Mouse (Mus musculus) kidney, postnatal 4 days (tissue): ENCODE measurements around the gene Slco3a1.

Source experiments
- DNase-seq, 2 experiments: peaks; one replicate each; pipeline ENCODE4 v3.0.0; 2021; ENCODE audit warnings: mixed read lengths in 2 of 2

Slco3a1 gene

DNA sequence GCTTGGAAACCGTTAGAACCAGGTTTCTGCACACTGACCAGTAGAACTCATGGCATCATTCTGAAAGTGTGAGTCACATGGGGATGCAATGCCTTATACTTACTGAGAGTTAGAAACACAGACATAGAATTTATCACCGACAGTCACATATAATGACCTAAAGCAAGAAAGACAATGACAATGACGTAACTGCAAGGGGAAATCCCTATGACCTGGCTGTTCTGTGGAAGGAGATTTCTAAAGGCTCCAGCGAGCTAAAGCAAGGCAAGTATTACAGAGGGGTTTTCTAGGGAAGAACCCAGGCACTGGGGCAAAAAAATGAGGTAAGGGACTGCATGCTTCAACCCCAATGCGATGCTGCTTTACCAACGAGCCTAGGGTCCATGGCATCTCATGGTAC, 26.9 kb downstream of the Slco3a1 start:
- no peak for DNase-seq

DNA sequence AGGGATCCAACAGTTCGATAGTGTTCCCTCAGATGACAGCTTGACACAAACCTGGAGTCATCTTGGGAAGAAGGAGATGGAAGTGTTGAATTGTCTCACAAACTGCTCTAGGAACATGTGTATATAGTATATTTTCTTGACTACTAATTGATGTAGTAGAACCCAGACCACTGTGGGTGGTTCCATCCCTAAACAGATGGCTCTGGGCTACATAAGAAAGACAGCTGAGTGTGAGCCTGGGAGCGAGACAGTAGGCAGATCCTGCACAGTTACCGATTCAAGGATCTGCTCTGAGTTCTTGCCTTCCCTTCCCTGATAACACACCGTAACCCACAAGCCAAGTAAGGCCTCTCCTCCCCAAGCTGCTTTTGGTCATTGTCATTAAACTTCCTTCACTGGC, 28.6 kb downstream of the Slco3a1 start:
- no peak for DNase-seq

DNA sequence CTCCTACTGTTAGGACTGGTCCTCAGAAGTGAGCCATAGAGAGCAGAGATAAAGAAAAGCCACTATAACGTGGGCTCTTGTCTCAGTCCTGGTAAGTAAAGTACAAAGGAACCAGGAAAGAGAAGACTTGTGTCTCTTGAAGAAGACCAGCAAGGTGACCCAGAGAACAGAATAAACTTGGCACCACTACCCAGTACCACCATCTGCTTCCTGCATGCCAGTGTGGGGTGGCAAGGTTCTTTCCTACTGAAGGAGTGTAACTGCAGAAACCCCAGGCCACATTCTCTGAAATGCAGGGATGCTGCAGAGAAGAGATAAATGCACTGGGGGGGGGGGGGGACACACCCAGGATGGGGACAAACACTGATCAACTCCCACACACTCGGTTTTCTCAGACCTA, 29.0 kb downstream of the Slco3a1 start:
- DNase-seq: no peak

DNA sequence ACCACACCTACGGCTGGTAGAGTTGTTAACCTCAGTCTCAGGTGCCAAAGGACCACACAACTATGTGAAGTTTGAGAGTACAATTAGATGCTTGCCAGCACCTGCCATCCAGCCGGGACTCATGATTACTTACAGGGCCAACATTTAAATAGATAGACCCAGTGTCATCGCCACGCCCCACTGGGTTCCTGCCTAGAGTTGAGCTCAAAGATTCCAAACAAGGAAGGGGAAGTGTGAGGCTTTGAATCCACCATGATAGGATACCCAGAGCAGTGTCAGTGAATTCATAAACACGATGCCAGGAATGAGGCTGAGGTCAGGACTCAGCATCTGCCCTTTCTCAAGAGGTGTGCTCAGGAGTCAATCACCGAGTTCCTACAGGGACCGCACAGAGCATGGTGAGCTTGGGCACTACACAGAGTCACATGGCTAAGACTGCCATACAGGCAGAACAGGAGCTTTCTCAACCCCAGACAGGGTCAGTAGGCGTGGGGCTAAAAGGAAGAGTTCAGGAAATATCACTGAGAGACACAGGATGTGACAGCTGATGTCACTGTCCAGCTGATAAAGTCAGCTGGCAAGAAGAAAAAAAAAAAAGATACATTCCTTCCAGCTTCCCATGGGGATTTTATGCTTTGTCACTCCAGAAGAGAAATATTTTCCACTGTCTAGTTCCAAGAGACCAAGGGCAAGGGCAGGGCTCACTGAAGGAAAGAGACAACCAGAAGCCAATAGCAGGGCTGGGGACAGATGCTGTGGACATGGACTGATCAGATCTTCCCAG, 30.2 kb downstream of the Slco3a1 start:
- DNase-seq: peak in 1 of 2 experiments; percentile 31

DNA sequence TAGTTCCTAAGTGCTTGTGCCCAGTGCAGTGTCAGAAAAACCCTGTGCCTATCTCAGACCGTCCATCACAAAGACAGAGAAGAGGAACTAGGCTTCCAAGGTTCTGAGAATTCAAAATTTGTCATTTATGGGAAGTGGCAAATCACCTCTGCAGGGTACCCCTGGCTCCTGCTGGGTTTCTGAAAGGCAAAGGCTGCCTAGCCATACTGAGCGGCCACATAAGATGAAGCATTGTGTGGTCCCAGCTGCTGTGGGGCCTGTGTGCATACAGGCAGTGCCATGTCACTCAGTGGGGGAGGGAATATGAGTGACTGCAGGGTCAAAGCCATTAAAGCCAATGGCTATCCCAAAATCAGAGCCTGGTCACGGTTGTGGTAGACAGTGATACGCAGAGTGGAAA, 31.5 kb downstream of the Slco3a1 start:
- no peak for DNase-seq

DNA sequence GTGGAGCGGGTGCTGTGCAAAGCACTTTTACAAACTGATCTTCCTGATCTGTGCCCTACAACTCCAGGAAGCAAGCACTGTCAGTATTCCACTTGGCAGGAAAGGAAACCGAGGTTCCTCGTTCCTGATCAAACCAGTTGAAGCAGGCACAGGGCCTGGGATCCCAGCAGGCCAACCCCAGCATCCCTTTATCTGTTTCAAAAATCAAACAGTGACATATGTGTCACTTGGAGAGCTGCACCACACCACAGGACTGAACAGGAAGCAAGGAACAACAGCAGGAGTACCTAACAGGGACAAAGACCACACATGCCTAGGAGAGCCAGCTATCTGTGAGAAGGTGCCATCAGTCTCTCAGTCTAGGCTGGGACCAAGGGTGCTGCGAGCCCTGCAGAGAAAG, 32.3 kb downstream of the Slco3a1 start:
- DNase-seq: no peak

DNA sequence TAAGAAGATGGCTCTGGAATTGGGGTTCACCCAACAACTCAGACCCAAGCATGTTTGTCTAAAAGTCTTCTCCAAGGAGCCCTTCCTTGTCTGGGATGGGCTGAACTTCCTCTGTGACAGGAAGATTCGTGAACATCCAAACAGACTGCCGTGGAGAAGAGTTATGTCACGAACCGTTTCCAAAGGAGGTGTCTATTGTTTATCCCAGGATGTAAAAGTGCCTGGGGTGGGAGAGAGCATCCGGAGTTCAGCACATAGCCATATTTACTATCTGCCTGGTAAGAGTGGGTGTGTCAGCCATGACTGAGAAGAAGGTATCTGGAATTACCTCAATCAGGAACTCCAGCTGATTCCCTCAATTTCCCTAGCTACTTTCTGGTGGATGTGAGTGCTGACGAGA, 35.2 kb downstream of the Slco3a1 start:
- no peak for DNase-seq

DNA sequence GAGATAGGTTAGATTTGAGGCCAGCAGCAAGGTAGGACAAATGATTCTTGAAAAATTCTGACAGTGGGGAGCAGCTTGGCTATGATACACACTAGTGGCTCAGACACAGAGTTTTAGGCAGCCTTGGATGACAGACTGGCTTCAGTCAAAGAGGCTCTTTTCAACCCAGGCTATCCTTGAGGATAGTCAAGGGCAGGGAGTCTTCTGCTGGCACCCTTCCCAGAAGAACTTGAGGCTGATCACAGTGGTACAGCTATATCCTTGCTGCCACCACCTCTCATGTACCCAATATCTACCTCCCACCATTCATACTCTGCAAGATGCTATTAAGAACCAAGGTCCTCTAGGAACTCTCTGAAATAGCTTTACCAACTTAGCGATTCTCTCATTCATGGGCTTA, 35.8 kb downstream of the Slco3a1 start:
- DNase-seq: no peak

DNA sequence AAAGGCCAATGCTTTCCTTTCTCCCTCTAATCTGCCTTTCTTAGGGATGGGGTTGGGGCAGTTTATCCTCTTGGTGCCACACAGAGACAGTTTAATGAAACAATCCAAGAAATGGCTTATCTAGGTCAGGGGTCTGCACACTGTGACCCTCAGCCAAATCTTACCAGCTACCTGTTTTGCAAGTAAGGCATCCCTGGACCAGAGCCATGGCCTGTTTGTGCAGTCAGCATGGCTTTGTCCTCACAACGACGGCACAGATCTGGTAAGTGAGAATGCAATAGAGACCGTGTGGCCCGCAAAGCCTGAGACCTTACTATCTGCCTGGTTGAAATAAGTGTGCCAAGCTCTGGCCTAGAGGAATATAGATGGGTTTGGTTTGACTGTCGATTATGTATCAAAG, 36.3 kb downstream of the Slco3a1 start:
- DNase-seq: no peak

DNA sequence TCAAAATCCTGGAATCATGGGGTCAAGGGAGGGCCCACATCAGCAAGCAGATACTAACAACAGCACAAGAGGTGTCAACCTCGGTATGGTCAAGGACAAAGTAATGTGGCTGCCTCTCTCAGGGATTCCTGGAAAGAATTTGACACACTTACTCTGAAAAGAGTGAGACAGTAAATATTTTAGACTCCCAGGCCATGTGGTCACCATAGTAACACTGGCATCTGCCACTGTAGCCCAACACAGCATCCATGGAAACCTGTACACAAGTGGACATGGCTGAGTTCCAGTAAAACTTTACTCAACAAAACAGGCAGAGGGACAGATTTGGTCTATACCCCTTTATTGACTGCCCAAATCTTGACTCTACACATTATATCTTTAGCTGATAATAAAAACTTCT, 43.9 kb downstream of the Slco3a1 start:
- DNase-seq: no peak

DNA sequence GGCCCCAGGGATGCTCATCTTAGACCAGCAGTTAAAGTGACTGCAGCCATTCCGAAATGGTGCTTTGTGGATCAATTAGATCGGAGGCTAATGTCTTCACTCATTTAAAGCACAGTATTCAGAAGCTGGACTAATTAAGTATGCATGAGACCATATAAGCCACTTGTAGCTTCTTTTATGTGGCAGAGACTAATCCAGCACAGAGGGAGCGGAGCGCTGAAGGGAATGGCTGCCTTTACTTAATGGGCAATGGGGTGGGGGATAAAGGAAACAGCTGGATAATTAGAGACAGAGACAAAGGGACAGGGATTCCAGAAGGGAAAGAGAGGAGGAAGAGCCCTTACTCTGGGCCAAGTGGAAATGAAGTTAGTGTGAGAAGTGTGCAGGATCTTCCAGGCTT, 46.4 kb downstream of the Slco3a1 start:
- DNase-seq: no peak

DNA sequence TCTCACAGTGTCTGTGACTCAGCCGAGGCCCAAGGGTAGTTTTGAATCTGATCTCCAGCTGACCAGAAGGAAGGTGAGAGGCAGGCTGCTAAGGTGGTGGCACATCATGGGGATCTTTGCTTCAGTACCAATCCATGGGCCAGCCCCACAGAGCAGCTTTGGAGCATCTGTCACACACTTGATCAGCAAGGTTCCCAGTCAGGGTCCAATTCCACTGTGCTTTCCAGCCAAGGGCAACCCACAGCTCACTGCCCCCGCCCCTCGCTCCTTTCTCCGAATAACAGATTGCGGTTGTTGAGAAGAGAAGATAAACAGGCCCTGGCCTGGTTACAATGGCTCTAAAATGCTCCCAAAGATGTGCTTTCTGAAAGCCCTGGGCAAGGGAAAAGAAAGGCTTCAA, 47.7 kb downstream of the Slco3a1 start:
- DNase-seq: no peak

DNA sequence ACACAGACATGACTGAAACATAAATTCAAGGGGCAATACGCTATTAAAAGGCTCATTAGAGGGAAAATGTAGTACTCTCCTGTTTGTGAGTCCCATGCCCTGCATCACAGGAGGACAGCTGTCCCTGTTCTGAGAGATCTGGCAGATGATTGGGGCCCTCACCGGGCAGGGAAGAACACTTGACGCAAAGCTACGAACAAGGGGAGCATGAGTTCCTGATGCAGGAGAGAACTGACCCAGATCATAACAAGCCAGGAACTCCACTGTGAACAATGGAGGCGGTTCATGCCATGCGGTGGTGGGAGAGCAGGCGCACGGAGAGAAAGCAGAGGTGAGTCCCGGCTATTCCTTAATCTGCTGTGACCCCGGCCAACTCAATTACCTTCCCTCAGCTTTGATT, 48.9 kb downstream of the Slco3a1 start:
- DNase-seq: no peak

DNA sequence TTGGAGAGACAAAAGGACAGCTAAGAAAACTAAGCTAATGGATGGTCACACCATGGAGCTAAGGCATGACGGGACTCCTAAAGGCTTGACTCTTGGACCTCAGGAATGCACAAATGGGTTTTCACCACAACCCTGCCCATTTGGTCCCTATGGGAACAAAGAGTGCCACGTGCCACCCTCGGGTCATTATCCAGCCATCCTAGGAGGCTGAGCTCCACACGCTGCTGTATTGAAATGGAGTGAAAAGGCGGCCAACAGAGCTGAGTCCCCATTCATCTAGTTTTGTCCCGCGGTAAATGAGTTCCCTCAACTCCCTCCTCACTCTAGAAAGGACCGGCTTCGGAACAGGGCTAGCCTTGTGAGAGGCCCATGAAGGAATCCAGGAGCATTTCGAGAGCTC, 53.4 kb downstream of the Slco3a1 start:
- DNase-seq: no peak

DNA sequence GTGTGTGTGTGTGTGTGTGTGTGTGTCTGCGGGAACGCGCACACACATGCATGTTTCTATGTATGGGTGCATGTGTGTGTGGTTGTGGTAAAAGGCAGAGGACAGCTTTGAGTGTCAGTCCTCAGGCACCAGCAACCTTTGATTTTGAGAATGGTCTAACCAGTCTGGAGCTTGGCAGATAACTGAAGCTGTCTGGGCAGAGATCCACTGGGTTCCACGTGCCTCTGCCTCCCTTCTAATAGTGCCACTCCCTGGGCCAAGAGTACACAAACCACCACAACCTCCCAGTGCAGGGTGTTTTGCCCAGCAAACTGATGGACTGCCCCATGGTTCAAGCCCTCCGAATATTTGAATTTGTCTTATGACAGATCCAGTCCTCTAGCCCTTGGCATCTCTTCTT, 55.1 kb downstream of the Slco3a1 start:
- no peak for DNase-seq

DNA sequence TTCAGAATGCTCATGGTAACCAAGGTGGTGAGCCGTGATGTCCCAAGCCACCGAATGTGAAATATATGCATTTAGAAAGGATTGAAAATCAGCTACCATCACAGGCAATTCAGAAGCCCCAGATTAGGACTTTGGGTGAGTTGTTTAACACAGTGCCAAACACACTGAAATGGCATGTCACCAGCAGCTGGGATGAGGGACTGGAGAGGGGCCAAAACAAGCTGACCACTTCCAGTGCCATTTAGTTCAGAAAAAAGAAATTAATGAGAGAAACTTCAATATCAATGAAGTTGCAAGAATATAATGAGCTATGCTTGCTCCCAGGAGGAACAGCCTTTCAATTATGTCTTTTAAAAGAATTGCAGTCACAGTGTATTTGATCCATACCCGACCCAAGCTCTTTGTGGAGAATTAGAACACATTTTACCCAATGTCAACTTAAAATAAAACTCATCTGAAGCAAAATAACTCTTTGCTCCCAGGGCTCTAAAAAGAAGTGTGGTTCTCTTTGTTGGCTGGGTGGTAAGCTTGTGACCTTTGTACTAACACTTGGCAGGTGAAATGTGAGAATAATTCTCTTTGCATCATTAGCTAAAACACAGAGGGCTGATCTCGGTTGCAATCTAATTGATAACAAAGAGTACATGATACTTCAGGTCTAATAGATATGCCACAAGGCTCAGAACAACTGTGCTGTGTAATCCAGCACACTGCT, 56.2 kb downstream of the Slco3a1 start:
- no peak for DNase-seq

DNA sequence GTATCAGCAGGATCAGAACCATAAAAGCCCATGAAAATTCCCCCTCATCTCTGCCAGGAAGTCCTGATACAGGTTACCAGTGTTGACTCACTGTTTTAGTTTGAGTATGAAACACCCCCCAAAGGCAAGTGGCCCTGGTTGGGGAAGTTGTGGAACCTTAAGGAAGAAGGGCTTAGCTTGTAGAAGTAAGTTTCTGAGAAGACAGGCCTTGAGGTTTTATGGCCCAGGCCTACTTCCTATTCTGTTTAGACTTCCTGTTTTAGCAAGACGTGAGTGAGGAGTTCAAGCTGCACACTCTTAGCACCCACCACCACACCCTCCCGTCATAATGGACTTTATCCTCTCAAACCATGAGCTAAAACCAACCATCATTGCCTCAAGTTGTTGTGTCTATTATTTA, 57.4 kb downstream of the Slco3a1 start:
- DNase-seq: no peak

DNA sequence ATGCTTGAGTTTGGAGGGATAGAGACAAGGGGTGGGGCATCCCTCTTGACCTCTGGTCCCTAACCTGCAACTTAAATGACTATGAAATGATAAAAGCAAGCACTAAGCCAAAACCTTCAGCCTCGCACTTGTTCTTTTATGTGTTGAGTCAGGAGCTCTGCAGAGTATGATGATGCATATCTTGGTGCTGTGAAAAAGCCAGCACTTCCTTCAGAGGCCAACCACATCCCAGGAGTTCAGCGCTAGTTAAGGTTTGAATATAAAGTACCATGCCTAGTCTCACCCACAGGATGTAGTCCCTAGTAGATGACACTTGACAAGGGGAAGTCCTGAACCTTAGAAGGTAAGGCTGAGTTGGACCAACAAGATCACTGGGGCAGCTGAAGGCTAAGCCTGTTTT, 59.1 kb downstream of the Slco3a1 start:
- no peak for DNase-seq

DNA sequence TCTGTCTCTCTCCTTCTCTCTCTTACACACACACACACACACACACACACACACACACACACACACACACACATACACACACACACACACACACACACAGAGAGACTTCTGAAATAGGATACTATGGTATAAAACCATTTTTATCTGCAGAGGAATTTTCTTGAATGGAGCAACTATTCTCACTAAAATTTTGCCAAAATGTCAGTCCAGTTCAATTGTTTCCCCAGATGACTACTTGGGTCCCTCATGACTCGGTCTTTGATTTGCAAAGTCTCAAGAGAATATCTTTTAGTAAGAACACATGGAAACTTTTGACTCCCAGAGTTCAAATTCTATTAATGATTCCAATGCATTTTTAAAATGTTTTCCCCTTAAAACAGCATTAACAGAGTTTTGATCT, 60.8 kb downstream of the Slco3a1 start:
- no peak for DNase-seq

DNA sequence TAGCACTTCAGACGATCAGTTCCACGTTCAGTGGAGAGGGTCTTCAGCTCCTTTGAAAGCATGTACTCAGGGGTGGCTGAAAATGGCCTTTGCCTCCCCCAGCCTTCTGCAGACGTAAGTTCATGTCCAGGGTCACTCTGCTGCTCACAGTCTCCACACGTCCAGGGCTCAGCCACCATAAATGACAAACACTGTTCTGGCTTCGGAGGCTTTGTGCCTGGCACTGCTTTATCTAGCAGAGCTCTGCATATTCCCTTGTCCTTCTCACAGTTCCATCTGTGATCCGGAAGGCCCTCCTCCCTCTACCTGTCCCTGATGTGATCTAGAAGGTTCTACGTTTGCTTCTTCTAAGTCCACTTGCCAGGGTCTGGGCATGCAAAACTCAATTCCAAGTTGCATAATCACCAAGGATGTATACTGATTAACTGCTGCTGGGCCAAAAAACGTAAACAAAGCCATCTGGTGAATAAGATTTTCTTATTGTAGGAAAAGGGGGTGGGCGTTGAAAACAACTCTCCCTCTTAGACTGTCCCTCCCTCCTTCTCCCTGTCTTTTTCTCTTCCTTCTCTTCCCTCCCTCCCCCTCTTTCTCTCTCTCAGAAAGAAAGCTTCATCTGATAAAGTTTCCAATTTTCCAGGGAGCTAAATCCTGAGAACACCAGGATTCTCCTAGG, 62.8 kb downstream of the Slco3a1 start:
- no peak for DNase-seq

DNA sequence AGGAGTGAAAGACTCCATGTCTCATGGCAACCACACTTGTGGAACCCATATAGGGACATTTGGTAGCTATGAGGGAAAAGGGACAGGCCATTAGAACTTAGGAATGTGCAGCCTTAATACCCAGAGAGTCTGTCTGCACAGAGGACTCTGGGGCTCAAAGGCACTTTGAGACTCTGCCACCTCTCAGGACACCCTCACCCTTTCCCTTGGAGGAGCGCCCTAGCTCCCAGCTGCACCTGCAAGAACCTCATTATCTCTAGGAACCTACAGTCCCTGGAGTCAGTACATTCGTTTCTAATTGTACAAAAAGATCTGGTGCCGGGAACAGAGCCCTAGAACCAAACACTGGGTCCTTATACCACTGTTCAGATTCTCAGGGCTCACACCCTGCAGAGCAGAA, 66.4 kb downstream of the Slco3a1 start:
- no peak for DNase-seq

DNA sequence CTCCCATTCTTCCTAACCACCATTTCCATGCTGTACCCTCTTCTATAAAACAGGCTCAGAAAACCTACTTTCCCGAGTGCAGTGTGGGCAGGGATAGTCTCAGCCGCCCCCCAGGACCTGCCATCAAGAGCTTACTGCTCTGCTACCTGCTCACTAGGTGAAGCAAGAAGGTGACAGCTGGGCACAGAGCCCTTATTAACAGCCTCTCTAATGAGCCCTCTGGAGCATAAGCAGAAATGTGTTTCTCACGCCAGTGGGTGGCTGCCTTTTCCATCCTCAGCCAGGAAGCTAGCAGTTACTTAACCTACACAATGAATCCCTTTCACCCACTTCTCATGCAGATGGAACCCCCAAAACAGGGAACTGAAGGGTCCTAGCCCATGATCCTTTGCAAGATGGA, 66.9 kb downstream of the Slco3a1 start:
- DNase-seq: no peak

DNA sequence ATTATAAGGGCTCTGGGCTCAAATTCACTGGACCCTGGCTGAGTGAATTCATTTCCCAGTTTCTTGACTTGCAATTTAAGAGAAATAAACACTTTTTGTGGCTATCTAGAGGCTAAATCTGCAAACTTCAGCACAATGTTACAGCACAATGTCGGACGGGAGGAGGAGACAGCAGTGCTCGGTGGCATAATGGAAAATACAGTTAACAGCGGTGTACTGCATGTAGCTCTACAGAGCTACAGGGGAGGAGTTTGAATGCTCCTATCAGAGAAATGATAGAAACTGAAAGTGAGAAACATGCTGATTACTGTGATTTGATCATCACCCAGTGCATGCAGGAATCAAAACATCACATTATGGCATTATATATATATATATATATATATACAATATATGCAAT, 68.5 kb downstream of the Slco3a1 start:
- no peak for DNase-seq

DNA sequence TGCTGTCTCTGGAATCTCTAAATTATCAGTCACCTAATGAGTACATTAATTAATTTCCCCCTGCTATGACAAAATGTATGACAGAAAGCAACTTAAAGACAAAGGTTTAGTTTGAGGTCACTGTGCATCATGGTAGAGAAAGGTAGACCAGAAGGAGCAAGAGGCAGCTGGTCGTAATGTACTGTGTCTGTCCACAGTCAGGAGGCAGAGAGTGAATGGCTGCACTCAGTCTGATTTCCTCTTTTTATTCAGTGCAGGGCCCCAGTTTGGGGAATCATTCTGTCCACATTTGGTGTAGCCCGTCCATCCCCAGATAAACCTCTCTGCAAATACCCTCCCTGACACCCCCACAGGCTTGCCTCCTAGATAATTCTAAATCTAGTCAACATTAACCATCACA, 68.9 kb downstream of the Slco3a1 start:
- DNase-seq: no peak
